Mouse (Mus musculus): ENCODE data around the gene Eif5.

GRCm38 (mm10) chr12:111548555-111549289, 10.9 kb downstream of the Eif5 start:
- TF ChIP-seq EP300 (IDR thresholded peaks at IDR 0.05; ENCODE audit: insufficient read depth, low read depth, low read length) (no peak), CTCF (IDR thresholded peaks at IDR 0.05) (no peak)
